Mouse (Mus musculus) CH12F3 (cell line): ENCODE measurements around the gene Ccdc125.
"Not testable (repeated sequence)": the region's sequence is repeated elsewhere in the genome, so short reads cannot be mapped to it uniquely, and the experiment has no call there.

Source experiments
- in situ Hi-C: fragments of 300-500 bp; cut with MboI; formaldehyde crosslinking; loops from 2 replicates; pipeline ENCODE4 v1.14.3; 2020; ENCODE audit warnings: low sequenced_read_pairs

Ccdc125 gene

DNA sequence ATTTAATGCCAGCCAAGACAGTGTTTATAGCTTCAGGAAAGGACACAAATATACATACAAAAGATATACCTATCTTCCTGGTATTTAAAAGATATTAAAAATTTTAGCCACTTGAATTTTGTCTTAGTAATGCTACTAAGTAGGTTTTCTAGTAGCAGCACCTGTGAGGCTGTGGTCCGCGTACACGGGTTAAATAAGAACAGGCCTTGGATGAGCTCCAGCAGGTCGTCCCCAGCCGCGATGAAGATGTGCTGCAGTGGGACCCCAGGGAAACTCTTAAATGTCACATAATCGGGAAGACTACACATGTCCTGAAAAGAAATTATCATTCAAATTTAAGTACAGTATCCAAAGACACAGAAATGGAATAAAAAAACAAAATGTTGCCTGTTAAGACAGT is 36.7 kb downstream of the Ccdc125 start:
- in situ Hi-C loops = no loop called here

DNA sequence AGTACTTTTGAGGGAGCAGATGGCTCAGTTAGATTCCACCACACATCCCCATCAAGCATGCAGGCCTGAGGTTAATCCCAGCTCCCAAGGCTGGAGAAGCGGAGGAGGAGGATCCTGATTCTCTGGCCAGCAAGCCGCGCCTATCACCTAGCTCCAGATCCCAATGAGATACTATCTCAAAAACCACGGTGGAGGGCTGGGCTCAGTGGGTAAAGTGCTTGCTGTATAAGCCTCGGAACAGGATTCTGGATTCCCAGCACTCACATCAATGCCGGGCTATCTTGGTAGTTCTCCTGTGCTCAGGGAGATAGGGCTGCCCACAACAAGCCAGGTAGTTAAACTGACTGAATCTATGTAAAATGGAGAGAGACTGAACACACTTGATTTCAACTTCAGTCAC is 46.0 kb downstream of the Ccdc125 start:
- in situ Hi-C loops = no loop called here

DNA sequence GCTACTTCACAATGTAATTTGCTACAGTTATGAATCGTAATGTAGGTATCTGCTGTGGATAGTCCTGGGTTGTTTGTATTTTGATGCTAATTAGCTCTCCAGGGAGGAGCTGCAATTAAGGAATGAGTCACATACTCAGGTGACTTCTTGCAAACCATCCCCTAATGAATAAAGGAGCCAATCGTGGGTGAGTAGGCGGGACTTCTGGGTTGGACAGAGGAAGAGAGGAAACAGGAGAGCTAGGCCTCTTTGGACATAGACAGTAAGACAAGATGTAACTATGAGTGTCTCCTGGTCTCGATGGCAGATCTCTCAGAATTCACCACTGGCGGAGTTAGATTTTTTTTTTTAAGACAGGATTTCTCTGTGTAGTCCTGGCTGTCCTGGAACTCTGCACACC is 52.1 kb downstream of the Ccdc125 start:
- in situ Hi-C loops = no loop called here

DNA sequence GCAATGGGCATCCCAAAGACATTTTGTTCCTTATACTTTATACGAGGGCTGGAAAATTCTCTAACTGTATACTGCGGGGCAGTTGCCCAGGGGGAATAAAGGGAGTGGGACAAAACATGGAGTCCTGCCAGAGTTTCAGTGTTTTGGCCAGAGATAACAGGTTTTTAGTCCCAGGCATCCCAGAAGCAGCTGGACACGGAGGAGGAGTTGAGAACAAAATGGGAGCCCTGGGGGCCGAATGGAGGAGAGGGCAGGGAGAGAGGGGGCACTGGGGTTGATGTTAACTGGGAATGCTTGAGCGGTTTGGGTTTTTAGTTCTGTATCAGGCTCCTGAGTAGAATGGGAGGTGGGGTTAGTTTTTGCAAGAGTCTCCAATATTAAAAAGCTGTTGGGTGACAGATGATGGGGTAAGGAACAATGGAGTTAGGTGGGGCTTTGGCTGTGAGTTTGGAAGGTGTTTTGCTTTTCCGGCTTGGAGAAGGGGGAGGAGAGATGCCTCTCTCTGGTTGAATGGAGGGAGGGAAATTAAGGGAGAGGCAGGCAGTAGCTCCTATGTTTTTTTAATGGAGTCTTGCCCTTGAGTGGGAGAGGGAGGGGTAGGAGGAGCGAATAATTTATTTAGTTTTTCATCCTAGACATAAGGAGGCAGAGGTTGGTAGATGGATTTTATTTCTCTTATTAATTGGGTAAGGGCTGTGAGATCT is 54.7 kb downstream of the Ccdc125 start:
- in situ Hi-C loops = no loop called here

DNA sequence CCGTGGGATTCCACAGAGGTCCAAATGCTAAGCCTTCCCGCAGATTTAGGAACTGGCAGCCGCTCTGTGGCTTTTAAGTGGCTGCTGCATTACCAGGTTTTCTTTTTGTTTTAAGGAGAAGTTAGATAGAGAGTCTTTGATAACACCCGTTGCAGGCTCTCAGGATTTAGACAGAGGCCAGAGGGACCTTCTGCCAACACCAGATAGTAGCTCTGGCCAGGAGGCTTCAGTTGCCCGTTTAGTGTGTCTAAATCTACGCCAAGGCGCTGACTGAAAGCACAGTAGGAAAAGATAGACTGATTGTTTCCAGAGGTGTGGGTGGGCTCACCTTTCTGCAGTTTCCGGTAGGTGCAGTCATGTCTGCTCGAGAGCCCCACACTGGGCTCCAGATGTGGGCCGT is 55.7 kb downstream of the Ccdc125 start:
- in situ Hi-C loops = no loop called here

DNA sequence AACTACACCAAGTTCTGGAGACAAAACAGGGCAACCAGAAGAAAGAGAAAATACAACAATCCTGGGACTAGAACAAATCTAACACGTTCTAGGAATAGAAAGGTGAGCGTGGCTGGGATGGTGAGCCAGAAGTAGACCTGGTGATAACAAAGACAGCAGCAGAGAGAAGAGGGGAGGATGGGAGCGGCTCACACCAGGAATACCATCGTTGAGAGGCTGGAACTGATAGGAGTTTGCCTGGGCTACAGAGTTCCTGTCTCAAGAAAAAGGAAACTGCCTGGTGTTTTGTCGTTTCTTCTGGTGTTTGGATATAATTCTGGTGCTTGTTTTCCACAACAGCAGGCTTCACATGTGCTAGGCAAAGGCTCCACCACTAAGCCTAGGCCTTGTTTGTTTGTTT is 58.6 kb downstream of the Ccdc125 start:
- in situ Hi-C loops = no loop called here

DNA sequence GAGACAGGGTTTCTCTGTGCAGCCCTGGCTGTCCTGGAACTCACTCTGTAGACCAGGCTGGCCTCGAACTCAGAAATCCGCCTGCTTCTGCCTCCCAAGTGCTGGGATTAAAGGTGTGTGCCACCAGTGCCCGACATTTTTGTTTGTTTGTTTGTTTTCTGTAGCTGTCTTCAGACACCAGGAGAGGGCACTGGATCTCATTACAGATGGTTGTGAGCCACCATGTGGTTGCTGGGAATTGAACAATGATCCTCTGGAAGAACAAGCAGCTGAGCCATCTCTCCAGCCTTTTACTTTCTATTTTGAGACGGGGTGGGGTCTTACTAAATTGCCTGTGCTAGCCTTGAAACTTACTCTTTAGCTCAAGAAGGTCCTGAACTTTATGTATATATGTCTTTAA is 59.0 kb downstream of the Ccdc125 start:
- in situ Hi-C loops = not testable (repeated sequence)

DNA sequence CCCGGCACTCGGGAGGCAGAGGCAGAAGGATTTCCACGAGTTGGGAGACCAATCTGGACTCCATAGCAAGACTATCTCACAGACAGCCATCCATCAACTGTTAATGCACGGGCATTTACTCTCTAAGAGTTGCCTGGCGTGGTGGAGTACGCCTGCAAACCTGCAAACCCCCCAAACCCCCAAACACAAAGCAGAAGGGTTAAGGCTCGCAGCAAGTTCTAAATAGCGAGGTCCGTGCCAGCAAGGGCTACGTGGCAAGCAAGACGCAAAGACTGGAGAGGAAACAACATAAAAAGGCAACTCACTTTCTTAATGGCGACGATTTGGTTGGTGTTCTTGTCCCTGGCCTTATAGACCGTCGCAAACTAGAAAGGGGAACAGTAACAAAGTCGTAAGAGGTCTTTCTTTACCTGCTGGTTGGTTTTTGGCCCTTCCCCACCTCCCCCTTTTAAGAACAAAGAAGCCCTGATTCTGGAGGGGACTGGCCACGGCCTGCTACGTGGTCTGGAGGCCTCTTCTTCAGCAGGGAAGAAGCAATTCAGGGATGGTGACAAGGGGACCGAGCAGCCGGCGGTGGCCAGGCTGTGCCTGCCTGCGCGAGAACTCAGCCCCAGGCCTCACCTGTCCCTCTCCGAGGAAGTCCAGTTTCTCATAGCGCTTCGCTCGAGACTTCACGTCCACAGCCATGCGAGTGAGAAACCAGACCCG is 60.8 kb downstream of the Ccdc125 start:
- in situ Hi-C loops = no loop called here

DNA sequence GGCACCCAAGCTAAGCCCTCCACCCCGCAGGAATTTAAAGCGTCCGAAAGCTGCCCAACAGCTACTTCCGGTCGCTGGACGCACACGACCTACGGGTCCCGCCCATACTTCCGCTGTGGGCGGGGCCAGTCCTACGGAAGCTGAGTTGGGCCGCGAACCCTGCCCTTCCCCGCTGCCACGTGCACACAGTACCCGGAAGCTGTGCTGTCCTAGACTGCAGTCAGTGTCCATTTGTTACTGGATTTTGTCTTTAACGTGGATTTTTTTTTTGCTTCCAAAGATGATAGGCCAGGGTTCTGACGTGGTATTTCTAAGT is 61.3 kb downstream of the Ccdc125 start, which contains the start of gene Cdk7:
Cdk7 (minus strand) TSS at position 79 of the 316 bp plus-strand sequence.
- in situ Hi-C loops = no loop called here

DNA sequence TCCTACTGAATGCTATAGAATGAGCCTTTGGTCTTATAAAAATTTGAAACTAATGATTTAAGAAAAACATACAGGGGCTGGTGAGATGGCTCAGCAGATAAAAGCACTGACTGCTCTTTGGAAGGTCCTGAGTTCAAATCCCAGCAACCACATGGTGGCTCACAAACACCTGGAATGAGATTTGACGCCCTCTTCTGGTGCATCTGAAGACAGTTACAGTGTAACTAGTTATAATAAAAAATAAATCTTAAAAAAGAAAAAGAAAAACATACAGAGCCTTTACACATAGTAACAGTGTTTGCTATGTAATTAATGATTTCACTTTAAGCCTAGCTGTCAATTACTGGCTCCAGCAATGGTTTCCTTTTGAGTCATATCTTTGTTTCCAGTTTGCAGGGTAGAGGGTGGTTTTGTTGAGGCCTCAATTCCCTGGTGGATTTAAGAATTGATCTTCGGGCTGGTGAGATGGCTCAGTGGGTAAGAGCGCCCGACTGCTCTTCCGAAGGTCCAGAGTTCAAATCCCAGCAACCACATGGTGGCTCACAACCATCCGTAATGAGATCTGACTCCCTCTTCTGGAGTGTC is 62.0 kb downstream of the Ccdc125 start:
- in situ Hi-C loops = not testable (repeated sequence)

DNA sequence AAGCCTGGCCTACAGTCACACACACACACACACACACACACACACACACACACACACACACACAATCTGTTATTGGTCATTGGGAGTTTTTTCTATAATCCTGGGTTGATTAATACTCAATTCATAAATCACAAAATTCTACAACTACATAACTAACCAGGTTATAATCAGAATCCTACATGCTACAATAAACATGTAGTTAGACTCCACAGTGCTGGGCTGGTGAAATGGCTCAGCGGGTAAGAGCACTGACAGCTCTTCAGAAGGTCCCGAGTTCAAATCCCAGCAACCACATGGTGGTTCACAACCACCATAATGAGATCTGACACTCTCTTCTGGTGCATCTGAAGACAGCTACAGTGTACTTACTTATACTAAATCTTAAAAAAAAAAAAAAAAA is 63.2 kb downstream of the Ccdc125 start:
- in situ Hi-C loops = no loop called here

DNA sequence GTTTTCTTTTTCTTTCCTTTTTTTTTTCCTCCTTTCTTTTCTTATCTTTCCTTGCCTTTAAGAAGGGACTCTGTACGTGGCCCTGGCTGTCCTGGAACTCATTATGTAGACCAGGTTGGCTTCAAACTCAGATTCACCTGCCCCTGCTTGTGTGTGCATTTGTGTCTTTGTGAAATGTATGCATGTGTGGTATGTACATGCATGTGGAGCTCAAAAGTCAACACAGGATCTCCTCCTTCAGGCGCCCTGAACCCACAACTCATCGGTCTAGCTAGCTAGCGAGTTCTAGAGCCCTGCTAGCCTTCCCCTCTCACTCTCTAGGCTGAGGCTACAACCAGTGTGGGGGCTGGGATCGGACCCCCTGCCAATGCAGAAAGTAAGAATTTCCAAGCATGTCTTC is 73.3 kb downstream of the Ccdc125 start:
- in situ Hi-C loops = no loop called here

DNA sequence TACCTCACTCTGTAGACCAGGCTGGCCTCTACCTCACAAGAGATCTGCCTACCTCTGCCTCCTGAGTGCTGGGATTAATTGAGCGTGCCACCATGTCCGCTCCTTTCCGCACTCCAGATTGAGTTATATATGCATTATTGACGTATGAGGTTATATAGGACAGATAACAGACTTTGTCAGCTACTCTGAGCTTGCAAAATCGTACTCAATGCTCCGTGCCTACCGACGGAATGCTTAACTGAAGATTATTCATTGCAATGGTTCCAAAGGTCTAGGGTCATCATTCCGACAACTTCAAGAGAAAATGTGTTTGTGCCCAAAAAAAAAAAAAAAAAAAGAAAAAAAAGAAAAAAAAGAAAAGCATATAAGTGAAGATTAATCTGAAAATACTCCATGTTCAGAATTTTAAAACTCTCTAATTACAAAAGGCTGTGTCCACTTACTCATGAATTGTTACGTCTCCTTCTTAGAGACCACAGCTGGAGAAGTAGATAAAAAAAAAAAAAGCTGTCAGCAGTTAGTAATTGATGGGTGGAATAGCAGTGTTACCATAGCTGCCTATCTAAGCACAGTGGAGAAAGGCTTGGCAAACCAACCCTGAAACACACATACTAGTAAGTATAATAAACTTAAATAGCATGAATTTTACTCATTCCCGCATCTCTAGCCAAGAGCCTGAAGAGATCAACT is 74.0 kb downstream of the Ccdc125 start:
- in situ Hi-C loops = no loop called here

DNA sequence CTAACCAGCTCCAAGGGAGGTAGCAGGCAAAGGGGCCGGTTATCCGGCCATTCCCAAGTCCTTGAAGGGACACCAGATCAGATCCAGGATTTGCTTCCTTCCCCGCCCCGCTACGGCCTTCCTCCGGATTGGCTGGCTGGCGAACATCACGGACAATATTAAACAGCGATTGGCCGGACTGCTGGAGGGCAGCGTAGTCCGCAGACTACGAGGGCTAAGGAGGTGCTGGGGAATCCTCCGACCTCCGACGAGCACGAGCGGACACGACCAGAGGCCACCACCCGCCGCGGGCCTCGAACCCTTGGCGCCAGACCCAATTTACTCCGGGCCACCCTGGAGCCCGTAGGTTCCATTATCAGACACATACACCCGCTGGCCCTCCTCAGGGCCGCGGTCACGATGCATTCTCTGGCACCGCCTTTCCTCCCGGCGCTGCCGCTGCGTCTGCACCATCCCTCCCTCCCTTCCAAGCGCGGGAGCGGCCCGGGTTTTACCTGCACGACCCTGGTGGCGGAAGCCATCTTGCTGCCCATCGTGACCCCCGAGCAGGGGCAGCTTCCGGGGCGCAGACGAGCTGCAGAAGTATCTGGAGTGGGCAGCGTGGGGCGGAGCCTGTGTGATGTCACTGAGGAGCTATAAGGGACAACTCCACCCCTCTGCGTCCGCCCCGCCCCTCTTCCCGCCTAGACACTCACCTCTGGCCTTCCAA is 74.7 kb downstream of the Ccdc125 start, which contains the start of gene Mrps36:
Mrps36 (minus strand) TSS at position 624 of the 709 bp plus-strand sequence.
- in situ Hi-C loops = no loop called here

DNA sequence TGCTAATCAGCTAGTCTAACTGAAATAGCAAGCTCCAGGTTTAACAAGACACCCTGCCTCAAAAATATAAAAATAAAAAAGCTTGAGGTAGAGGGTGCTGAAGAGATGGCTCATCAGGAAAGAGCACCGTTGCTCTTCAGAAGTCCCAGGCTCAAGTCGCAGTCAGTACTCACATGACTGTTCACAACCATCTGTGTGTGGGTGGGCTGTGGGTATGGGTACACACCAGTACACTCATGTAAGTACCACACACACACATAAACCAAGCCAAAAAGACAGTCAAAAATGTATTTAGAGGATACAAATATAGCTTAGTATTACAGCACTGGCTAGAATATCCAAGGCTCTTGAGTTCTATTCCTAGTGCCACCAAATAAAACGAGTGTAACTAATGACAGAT is 76.6 kb downstream of the Ccdc125 start:
- in situ Hi-C loops = no loop called here
